Mouse (Mus musculus) cerebellum, adult 9-10 months (tissue): ENCODE measurements around the gene Gdf9.

Source experiments
- DNase-seq: peaks from one replicate; pipeline ENCODE4 v3.0.0; 2022

The Gdf9 gene

DNA sequence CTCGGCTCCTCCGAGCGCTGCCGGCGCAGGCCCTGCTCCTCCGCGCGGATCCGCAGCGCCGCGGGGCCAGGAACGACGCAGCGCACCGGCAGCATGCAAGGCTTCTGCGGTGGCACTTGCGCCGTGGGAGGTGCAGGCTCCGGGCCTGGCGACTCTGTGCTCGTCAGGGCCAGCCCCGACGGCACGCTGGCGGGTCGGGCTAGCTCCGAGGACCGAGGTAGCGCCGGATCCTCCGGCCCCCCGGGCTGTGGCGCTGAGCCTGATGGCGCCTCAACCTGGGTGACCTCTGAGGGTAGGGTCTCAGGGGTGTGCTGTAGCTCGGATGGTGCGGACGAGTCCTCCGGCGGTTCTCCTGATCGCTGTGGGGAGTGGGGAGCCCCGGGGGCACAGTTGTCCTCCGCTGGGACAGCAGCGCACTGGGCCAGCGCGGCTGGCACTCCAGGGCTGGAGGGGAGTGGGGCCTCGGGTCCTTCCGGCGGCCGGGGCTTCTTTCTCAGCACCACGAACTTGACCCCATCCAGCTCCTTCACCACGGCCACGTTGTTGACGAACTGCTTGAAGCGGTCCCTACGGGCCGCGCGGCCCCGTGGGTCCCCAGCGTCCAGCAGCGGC is 48.5 kb downstream of the Gdf9 start:
- DNase-seq, result no peak

DNA sequence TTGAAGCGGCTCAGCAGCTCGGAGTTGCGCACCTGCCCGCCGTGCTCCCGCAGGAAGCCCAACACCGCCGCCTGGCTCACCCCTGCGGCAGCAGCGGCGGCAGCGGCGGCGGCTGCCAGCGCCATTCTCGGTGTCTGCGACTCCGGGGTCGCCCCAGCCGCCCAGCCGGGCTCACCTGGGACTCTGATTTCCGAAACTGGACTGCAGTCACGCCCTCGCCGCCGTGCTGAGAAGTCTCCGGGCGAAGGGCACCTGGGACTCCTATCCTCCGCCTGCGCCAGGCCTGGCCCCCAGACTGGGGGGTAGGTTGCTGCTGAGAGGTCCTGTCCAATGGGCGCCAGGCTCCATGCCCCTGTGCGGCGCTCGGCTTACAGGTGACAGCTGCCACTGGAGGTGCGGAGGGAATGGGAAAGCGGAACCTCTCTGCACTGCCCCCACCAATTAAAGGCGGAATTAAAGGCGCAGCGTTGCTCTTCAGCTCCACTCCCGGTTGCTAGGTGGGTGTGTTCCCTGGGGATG is 49.0 kb downstream of the Gdf9 start, which contains the start of the genes Gm9945 and Sowaha:
Gm9945 (plus strand) TSS at position 384 of the 519 bp plus-strand sequence.
Sowaha (minus strand) TSS at position 492 of the 519 bp plus-strand sequence.
- DNase-seq, result peak; percentile 88

DNA sequence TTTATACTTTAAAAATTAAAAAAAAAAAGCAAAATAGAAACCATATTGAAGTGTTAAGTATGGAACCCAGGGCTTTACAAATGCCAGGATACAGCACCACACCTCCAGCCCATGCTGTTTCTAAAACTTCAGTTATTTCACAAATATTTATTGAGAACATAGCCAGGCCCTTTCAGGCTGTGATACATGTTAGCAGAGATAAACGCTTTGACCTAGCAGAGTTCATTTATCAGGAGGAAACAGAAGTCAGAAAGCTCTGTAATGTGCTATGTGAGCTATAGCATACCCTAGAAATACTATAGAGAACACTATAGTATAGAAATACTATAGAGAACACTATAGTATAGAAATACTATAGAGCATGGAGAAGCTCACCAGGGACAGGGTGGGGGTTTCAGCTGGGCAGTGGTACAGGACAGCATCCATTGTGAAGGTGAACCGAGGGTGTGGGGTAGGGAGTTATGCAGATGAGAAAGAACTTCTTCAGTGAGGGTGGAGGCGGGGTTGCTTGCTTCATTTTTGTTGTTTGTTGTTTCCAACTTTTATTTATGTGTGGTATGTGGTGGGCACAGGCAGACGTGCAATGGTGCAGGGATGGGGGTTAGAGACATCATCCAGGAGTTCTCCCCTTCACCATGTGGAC is 50.4 kb downstream of the Gdf9 start:
- DNase-seq, result no peak

DNA sequence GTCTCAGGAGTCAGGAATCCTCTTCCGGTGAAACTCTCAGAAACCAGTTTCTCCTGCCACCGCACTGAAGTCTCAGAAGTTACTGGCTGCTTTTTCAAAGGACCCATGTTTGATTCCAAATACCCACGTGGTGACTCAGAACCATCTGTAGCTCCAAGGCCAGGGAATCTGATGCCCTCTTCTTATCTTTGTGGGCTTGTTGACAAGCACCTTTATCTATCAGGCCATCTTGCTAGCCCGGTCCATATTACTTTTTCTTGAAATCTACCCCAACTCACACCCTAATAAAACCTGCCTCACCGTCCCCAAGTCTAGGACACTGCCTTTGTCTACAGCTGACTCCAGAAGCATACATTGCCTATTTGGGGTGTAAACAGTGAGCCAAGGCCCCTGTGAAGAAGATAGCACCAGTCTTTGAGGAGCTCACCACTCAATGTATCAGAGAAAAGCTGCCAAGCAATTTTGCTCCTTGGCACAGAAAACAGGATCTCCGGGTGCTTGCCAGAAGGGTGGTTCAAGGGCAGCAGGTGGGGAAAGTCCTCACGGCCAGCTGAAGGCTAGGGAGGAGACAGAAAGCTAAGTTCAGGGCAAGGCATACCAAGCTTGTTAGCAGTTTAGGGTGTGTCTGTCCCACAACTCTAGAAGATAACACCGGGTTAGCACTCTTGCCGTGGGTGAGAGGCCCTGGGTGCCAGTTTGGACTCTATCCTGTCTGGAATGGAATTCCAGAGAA is 52.5 kb downstream of the Gdf9 start:
- peak; percentile 82 for DNase-seq

DNA sequence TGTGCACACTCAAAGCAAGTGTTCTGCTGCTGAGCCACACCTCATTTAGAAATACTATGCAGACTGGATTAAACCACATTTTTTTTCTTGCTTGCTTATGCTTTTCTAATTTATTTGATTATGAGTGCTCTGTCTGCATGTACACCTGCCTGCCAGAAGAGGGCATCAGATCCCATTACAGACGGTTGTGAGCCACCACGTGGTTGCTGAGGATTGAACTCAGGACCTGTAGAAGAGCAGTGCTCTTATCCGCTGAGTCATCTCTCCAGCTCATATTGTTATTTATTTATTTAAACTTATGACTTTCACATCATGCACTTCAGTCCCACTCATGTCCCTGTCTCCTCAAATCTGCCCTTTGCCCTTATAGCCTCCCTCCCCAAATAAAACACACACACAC is 54.9 kb downstream of the Gdf9 start:
- peak; percentile 73 for DNase-seq

DNA sequence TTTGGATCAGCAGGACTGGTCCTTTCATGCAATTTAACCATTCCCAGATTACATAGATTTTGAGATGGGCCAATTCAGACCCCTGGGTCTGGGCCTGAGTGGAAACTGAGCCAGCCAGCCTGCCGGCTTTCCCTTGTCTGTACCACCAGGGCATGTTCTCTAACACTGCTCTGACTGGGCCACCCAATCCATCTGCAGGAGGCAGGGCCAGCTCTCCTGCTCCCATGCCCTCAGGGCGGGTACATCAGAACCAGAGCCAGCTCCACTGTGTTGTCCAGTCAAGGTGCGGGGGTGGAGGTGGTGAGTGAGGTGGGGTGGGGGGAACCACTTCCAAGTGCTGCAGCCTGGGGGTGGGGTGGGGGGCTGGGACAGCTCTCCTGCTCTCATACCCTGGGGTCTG is 55.5 kb downstream of the Gdf9 start:
- DNase-seq, result peak; percentile 57

DNA sequence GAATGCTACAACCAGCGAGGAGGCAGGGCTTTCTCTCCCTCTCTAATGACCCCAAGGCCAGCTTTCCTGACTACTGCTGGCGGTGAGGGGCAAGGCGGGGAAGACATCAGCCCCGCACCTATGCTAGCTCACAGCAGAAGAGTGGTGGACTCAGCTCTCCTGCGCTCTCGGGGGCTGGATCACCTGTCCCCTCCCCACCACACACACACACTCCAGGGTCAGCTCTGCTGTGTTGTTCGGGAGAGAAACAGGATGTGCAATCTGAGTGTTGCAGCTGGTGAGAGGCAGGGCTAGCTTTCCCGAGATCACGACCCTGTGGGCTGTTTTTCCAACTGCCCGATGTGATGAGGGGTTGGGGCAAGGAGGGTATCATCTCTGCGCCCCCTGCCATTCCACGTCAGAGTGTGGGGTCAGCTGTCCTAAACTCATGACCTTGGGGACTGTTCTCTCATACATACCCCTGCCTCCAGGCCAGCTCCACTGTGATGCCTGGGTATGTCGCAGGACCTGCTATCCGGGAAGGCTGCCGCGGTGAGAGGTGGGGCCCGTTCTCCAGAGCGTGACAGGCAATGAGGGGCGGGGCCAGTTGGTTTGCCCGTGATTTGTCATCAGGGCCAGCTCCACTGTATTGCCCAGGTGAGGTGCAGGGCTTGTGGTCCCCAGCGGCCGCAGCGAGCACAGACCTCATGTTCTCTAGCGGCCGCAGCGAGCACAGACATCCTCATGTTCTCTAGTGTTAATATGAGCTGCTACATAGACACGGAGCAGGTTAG is 56.2 kb downstream of the Gdf9 start:
- peak; percentile 89 for DNase-seq
